Mouse (Mus musculus) olfactory bulb, adult 2 months (tissue): ENCODE measurements around the gene Farp1.

Experiments
- CTCF ChIP-seq: fragments of 200-500 bp; IDR thresholded peaks from 2 replicates; pipeline ENCODE4 v1.5.1; 2012; ENCODE audit warnings: low read depth, mild to moderate bottlenecking, low read length, moderate library complexity; ENCODE audit not compliant: insufficient read depth
- POLR2A ChIP-seq: fragments of 200-500 bp; IDR thresholded peaks from 2 replicates; pipeline ENCODE4 v1.6.1; 2012; ENCODE audit warnings: mild to moderate bottlenecking, low read depth, low read length, moderate library complexity; ENCODE audit not compliant: insufficient read depth

DNA sequence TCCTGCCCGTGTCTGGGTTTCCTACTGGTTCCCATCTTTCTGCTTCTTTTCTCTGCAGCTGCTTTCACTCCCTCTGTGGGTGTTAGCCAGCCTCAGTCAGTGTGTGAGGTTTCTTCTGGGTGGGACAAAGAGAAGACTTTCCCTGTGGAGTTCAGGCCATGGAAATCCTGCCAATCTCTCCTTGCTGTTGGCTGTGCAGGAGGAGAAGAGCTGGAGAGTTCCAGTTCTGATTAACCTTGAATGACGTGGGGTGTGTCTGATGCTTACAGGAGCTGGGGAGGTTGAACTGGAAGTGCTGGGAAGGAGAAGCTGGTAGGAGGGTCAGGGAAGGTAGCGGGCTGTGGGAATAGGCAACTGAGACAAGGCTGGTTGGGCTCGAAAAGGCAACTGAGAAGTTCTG is 26.7 kb downstream of the Farp1 start:
- TF ChIP-seq CTCF = no peak
- no peak for TF ChIP-seq POLR2A
